Mouse (Mus musculus) hematopoietic stem cell, adult 5-6 weeks (primary cell): ENCODE data around the gene Olfr1145. TPM values are rescaled to one million over a fixed set of nuclear protein-coding genes. Genes with fewer than 3 reads are reported as not detected.

Source experiments
- ATAC-seq, 2 experiments: fragments of 125-278 bp in 1 of 2; replicated peaks in 1 of 2; 2 replicates each; pipeline ENCODE4 v1.8.0; 2016 to 2017; ENCODE audit warnings: inconsistent platforms in 2 of 2, mild to moderate bottlenecking in 2 of 2, moderate number of reproducible peaks in 2 of 2, low read depth in 1 of 2, moderate TSS enrichment in 1 of 2; ENCODE audit not compliant: low FRiP score in 2 of 2, poor library complexity in 2 of 2, severe bottlenecking in 2 of 2, insufficient read depth in 1 of 2, low TSS enrichment in 1 of 2
- total RNA-seq: library from RNA; stranded (forward); fragments of 172-1452, 232-1000 nt; gene quantifications from 2 replicates; pipeline ENCODE4 v1.2.3, GENCODE M21; 2017

Gene Olfr1145
- not detected in 2 replicates for total RNA-seq

GRCm38 (mm10) chr2:87809522-87809921 is at the start of gene Olfr1145:
Gene Olfr1145, plus strand, starts transcription at chr2:87809822.
- ATAC-seq = no peak

GRCm38 (mm10) chr2:87776143-87776542 is 33.5 kb upstream of the Olfr1145 start:
- ATAC-seq = no peak

- ATAC-seq = no peak
Observed at GRCm38 (mm10) chr2:87779183-87779582, 30.4 kb upstream of the Olfr1145 start, which contains the start of gene Olfr152. Gene Olfr152, plus strand, starts transcription at chr2:87779483.

- ATAC-seq = no peak
Observed at GRCm38 (mm10) chr2:87800292-87800691, 9.3 kb upstream of the Olfr1145 start, which contains the start of gene Olfr1143. Gene Olfr1143, plus strand, starts transcription at chr2:87800592.

DNA sequence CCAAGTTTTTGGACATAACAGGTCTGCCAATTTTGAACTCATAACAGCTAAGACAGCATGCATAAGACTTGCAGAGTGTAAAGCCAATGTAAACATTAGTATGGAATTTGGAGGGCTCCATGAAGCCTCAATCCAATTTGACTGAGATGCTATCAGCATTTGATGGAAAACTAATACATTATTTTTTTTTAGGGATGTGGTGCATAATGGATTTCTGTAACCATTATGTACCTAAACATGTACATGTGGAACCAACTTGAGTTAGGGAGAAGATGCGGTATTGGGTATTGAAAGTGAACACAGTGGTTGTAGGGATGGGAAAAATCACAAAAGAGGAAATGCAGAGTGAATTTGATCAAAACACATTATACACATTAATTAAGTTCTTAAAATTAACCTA is 20.6 kb downstream of the Olfr1145 start, which contains the start of gene Olfr1148:
Gene Olfr1148, plus strand, starts transcription at position 301 of the 400 bp plus-strand sequence.
- no peak for ATAC-seq

DNA sequence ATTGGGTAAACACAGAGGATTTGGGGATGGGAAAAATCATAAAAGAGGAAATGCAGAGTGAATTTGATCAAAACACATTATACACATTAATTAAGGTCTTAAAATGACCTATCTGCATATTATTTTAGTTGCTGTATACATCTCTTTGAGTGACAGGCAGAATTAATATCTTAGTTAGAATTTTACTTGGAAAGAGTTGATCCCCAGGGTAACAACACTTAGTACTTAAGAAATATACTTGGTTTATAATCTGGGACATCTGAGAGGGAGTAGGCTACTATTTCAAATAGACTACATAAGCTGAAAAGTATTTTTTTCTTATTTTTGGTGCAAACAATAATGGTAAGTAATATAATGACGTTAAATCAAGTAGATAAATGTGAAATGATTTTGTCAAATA is 34.1 kb downstream of the Olfr1145 start, which contains the start of gene Olfr1150-ps1:
Gene Olfr1150-ps1, plus strand, starts transcription at position 301 of the 400 bp plus-strand sequence.
- no peak for ATAC-seq

DNA sequence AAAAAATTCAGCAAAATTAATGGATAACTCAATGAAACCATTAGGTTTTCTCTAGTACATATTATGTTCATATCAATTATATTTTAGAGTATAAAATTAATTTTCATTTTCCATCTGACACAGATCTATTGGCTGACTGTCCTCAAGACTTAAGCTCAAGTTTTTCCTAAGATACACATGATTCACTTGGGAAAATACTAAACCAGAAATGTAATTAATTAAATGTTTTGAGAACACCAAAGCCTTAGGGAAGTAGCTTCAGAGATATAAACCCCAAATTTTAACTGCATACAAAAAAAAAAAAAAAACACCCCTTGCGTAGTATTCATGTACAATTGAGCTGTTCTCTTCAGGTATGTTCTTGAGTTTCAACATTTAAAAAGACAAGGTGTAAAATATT is 45.9 kb downstream of the Olfr1145 start, which contains the start of gene Olfr1151:
Gene Olfr1151, plus strand, starts transcription at position 301 of the 400 bp plus-strand sequence.
- ATAC-seq = no peak

Other genes starting within 250 kb of the Olfr1145 start
- gene Olfr1129, start 235.9 kb upstream of the Olfr1145 start, total RNA-seq = not detected in 2 replicates
- gene Olfr1130, start 203.6 kb upstream of the Olfr1145 start, total RNA-seq = not detected in 2 replicates
- not detected in 2 replicates for gene Olfr1131, start 182.7 kb upstream of the Olfr1145 start, total RNA-seq
- not detected in 2 replicates for gene Olfr1132, start 172.3 kb upstream of the Olfr1145 start, total RNA-seq
- gene Olfr1133, start 162.4 kb upstream of the Olfr1145 start, total RNA-seq = not detected in 2 replicates
- not detected in 2 replicates for gene Olfr1134, start 151.4 kb upstream of the Olfr1145 start, total RNA-seq
- not detected in 2 replicates for gene Olfr1135, start 136.2 kb upstream of the Olfr1145 start, total RNA-seq
- not detected in 2 replicates for gene Olfr1136, start 115.9 kb upstream of the Olfr1145 start, total RNA-seq
- not detected in 2 replicates for gene Olfr1137, start 96.6 kb upstream of the Olfr1145 start, total RNA-seq
- not detected in 2 replicates for gene Olfr1138, start 69.8 kb upstream of the Olfr1145 start, total RNA-seq
- not detected in 2 replicates for gene Olfr1140, start 66.1 kb upstream of the Olfr1145 start, total RNA-seq
- not detected in 2 replicates for gene Olfr1141, start 55.8 kb upstream of the Olfr1145 start, total RNA-seq
- gene Olfr152, start 30.3 kb upstream of the Olfr1145 start, total RNA-seq = not detected in 2 replicates
- not detected in 2 replicates for gene Olfr1143, start 9.2 kb upstream of the Olfr1145 start, total RNA-seq
- gene Olfr1148, start 20.7 kb downstream of the Olfr1145 start, total RNA-seq = not detected in 2 replicates
- gene Olfr1150-ps1, start 34.2 kb downstream of the Olfr1145 start, total RNA-seq = not detected in 2 replicates
- gene Olfr1151, start 46.0 kb downstream of the Olfr1145 start, total RNA-seq = not detected in 2 replicates
- not detected in 2 replicates for gene Olfr1152, start 56.7 kb downstream of the Olfr1145 start, total RNA-seq
- not detected in 2 replicates for gene Olfr1153, start 85.1 kb downstream of the Olfr1145 start, total RNA-seq
- gene Olfr1154, start 95.3 kb downstream of the Olfr1145 start, total RNA-seq = not detected in 2 replicates
- not detected in 2 replicates for gene Olfr1155, start 135.3 kb downstream of the Olfr1145 start, total RNA-seq
- gene Olfr1156, start 143.3 kb downstream of the Olfr1145 start, total RNA-seq = not detected in 2 replicates
- not detected in 2 replicates for gene Olfr1157, start 158.5 kb downstream of the Olfr1145 start, total RNA-seq
- gene Olfr74, start 164.8 kb downstream of the Olfr1145 start, total RNA-seq = not detected in 2 replicates
- not detected in 2 replicates for gene Olfr1158, start 180.3 kb downstream of the Olfr1145 start, total RNA-seq
- not detected in 2 replicates for gene Olfr1160, start 198.4 kb downstream of the Olfr1145 start, total RNA-seq
- gene Olfr1161, start 213.0 kb downstream of the Olfr1145 start, total RNA-seq = not detected in 2 replicates
- not detected in 2 replicates for gene Olfr73, start 227.9 kb downstream of the Olfr1145 start, total RNA-seq
- gene Olfr1162, start 241.3 kb downstream of the Olfr1145 start, total RNA-seq = not detected in 2 replicates